Mouse (Mus musculus) spleen, adult 18-20 months (tissue): ENCODE measurements around the gene Polr3g.
"Not testable (repeated sequence)": the region's sequence is repeated elsewhere in the genome, so short reads cannot be mapped to it uniquely, and the experiment has no call there.

ENCODE experiments used
- DNase-seq, 2 experiments: peaks; one replicate each; pipeline ENCODE4 v3.0.0; 2022; ENCODE audit warnings: mixed read lengths in 2 of 2

Gene Polr3g

DNA sequence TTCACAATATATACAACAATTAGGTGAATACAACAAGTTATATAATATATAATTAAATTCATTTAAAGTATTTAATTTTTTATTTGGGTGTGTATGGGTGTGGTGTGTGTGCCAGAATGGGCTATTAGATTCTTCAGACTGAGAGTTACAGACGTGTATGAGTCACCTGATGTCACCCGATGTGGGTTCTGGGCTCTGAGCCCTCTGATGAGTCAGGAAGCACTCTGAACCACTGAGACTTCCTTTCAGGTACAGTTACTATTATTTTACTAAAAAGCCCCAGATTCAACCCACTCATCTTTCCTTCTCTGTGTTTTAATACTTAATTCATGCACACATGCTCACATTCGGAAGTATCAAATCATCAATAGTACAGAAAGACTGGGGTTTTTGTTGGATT lies 25.9 kb downstream of the Polr3g start:
- no peak for DNase-seq

- DNase-seq: no peak
These were observed 26.6 kb downstream of the Polr3g start for GRCm38 (mm10) chr13:81684258-81684657.

- no peak for DNase-seq
These were observed 27.7 kb downstream of the Polr3g start for GRCm38 (mm10) chr13:81683107-81683506.

GRCm38 (mm10) chr13:81675333-81675732 lies 35.5 kb downstream of the Polr3g start:
- DNase-seq: no peak

DNA sequence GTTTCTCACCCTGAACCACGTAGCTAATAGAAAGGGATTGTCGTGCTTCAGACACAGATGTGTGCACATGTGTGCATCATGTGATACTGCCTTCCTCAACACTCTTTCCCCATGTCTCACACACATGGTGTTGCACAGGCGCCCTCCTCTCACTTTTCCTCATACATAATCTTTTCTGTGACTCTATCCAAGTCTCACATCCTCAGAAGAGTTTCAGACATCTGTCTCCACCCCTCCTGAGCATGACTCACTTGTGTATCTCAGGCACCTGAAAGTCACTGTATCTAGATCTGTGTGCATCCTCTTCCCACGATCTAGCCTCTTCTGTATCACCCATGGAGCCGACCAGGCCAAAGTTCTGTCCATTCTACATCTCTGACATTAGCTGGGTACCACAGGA lies 43.1 kb downstream of the Polr3g start:
- DNase-seq: no peak

GRCm38 (mm10) chr13:81664331-81664698 lies 46.5 kb downstream of the Polr3g start:
- no peak for DNase-seq

DNA sequence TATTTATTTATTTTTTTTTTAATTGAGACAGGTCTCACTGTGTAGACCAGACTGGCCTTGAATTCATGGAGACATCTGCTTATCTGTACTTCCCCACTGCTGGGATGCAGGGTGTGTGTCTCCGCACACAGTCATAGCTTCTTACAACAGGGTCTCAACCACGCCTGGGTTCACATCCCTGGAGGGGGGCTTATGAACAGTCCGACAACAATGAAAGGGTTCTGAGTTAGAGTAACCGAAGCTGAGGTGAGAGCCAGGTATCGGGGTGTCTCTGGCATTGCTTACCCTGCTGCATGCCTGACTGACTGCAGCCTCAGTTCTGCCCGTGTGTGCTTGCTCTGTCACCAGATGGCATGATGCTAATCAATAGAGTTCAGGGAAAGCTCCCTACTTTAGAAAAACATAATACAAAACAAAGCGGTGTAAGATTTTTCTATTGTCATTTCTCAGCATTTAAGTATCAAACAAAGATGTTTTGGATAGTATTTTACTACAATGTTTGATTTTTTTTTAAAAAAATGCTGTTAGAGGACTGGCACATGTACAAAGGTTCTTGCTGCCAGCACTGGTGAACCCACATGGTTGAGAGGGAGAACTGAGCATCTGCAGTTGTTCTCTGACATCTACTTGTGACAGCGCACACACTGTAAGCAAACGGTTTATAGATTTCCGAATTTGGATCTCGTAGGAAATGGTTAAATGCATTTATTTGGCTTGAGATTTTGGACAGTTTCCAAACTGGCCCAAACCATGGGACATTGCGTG lies 47.1 kb downstream of the Polr3g start:
- DNase-seq: no peak

DNA sequence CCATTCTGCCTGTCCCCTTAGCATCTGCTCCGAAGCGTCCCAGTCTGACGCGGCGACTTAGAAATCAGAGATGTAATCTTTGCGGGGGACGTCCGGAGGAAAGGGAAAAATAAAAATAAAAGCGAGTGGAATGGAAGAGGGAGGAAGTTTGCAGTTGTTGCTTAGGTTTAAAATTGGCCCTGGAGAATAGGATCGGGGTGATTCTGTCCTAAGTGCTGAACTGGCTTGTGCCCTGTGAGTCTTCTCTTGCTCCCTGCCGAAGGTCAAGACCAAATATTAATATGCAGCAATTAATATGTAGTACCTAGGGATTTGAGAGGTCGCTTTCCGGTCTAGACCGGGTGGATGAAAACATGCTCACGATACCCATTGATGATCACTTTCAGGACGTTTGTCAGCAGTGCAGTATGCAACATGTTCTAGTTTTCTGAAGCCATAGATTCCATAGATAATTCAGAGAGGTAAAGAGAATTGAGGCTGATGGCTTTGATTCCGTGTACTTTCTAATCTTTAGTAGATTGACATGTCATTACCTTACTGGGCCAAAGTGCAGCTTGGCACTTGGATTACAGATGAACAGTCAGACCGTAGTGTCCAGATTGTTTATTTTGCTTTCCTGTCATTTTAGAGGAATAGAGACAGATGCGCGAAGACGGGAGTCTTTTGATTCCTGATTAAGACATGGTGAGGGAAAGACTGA lies 52.6 kb downstream of the Polr3g start:
- DNase-seq: no peak

DNA sequence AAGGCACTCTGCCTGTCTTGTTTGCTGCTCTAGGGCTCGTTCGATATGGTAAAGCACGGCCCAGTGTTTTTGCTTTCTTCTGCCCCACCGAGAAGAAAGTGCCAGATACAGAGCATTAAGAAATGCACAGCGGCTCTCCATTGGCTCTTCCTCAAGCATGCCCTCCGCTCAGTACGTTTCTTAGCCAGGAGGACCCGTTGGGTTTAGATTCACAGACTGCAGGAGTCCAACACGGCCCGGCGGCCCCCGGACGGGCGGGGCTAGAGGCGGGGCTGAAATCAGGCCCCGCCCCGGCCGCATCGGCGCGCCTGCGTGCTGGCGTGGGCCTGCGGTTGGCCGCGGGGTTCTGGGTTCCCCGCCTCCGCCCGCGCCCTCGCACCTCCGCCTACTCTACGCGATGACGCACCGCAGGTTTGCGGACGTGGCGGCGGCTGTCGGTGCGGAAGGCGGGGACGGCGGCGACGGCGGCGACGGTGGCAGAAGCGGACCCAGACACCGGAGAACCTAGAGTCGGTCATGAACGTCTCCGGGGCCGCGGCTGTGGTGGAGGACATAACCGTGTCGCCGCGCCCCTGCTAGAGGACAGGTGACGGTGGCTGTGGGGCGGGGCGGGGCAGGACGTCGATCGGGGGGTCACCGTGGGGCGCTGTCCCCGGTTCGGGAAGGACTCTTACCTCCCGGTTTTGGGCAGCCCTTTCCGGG lies 53.3 kb downstream of the Polr3g start, which contains the start of gene Lysmd3:
TSS of gene Lysmd3 (plus strand) at position 313 of the 702 bp plus-strand sequence.
- DNase-seq: peak; percentile 88 to 90

- DNase-seq: no peak
These were observed 53.8 kb downstream of the Polr3g start for GRCm38 (mm10) chr13:81657008-81657350.

GRCm38 (mm10) chr13:81656091-81656850 lies 54.5 kb downstream of the Polr3g start:
- no peak for DNase-seq

DNA sequence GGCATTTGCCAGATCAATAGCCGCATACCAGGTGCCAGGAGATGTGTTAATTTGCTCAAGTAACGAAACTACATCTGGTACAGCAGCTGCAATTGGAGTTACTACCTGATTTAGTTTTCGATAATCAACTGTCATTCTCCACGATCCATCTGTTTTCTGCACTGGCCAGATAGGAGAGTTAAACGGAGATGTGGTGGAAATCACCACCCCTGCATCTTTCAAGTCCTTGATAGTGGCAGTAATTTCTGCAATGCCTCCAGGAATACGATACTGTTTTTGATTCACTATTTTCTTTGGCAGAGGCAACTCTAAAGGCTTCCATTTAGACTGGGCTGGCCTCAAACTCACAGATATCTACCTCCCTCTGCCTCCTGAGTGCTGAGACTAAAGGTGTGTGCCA lies 60.4 kb downstream of the Polr3g start:
- not testable (repeated sequence) for DNase-seq

GRCm38 (mm10) chr13:81646348-81646747 lies 64.5 kb downstream of the Polr3g start:
- no peak for DNase-seq

- DNase-seq: no peak
These were observed 66.7 kb downstream of the Polr3g start for GRCm38 (mm10) chr13:81644047-81644565.

GRCm38 (mm10) chr13:81642491-81643149 lies 68.2 kb downstream of the Polr3g start:
- DNase-seq: no peak

- DNase-seq: peak in 1 of 2 experiments; percentile 35
These were observed 69.3 kb downstream of the Polr3g start for GRCm38 (mm10) chr13:81641289-81642045.

GRCm38 (mm10) chr13:81640881-81641280 lies 69.9 kb downstream of the Polr3g start:
- DNase-seq: no peak

- no peak for DNase-seq
These were observed 71.2 kb downstream of the Polr3g start for GRCm38 (mm10) chr13:81639624-81640023.

- DNase-seq: no peak
These were observed 77.9 kb downstream of the Polr3g start, which contains the start of gene Adgrv1 for GRCm38 (mm10) chr13:81632720-81633415. Gene Adgrv1, minus strand, starts transcription at chr13:81633154.

DNA sequence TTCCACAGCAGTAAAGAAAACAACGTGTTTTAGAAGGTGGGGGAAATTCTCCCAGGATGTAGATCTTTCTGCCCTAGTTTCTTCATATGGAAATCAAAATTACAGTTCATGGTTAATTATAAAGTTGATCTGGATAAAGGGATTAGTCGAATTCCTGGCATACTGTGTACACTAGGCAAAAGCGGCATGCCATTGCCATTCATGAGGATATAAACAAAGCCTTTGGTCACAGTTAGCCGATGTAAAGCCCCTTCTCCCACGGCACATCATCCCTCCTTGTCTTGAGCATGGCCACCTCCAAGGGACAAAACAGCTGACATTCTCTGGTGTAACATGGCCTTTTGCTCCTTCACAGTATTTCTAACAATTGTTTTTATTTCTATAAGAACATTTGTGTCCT lies 80.2 kb downstream of the Polr3g start:
- no peak for DNase-seq

DNA sequence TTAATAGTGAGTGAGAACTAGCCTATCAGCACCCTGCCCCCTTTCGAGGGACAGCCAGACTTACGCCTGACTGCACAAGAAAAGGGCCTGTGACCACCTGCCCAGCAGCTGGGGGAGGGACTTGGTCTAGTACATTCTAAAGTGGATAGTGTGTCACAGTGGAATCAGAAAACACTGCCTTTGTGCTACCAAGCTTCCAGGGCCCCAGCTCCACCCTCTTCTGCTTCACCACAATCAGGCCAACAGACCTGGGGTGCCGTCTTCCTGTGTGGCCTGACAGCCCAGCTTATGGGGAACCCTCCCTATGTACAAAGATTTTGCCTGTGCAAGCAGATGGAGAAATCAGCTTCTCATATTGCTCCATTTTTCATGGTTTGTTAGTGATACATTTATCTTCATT lies 81.4 kb downstream of the Polr3g start:
- DNase-seq: no peak
